Mouse (Mus musculus): ENCODE measurements around the gene Arhgef18.

DNA sequence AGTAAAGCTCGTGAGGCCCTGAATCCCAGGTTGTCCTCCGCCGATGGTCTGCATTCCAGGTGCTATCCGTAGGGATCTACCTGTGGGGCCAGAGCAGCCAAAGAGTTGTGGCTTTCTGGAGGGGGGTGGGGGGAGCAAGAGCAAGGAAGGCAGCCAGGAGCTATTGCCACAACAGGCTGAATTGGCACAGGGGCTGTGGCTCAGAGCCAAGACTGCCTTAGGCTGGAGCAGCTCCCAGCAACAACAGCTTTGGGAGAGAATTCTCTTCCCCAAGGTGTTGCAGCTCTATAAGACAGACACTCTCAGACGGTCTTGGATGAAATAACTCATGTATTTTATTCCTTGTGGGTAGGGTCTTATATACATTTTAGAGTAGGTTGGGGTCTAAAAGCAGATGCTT lies 25.7 kb upstream of the Arhgef18 start:
- TF ChIP-seq POLR2A (IDR thresholded peaks at IDR 0.05; ENCODE audit: borderline replicate concordance, extremely low read depth, insufficient read depth, insufficient read length, poor library complexity, severe bottlenecking) (no peak), CTCF (IDR thresholded peaks at IDR 0.05; ENCODE audit: borderline replicate concordance, extremely low read depth, insufficient read depth, insufficient read length) (no peak)
